Mouse (Mus musculus) cerebellum, postnatal 10 days (tissue): ENCODE measurements at regions not wholly inside any gene's neighbourhood (a gene's known extent, or its start where the extent isn't known, plus 50 kb on each side); places are given as distances from the start of the nearest gene placed in this dataset.

Source experiments
- DNase-seq, 2 experiments: peaks; one replicate each; pipeline ENCODE4 v3.0.0; 2021; ENCODE audit warnings: mixed read lengths in 2 of 2

GRCm38 (mm10) chr2:71644038-71644470 lies 97.5 kb upstream of the Dlx2 start:
- DNase-seq: no peak

GRCm38 (mm10) chr2:71647914-71648497 lies 97.4 kb upstream of the Itga6 start:
- DNase-seq: peak; percentile 53 to 69

GRCm38 (mm10) chr2:71651662-71652061 lies 93.8 kb upstream of the Itga6 start:
- DNase-seq: no peak

- DNase-seq: peak; percentile 84 to 85
Measured at GRCm38 (mm10) chr2:71652261-71652801, 93.1 kb upstream of the Itga6 start.

- no peak for DNase-seq
Measured at GRCm38 (mm10) chr2:71654817-71655503, 90.5 kb upstream of the Itga6 start.

GRCm38 (mm10) chr2:71655504-71656390 lies 89.7 kb upstream of the Itga6 start:
- peak; percentile 46 to 48 for DNase-seq

- DNase-seq: no peak
Measured at GRCm38 (mm10) chr2:71656611-71657244, 88.7 kb upstream of the Itga6 start.

GRCm38 (mm10) chr2:71661438-71661837 lies 84.0 kb upstream of the Itga6 start:
- no peak for DNase-seq

GRCm38 (mm10) chr2:71661986-71662385 lies 83.4 kb upstream of the Itga6 start:
- no peak for DNase-seq

- no peak for DNase-seq
Measured at GRCm38 (mm10) chr2:71663453-71663852, 82.0 kb upstream of the Itga6 start.

GRCm38 (mm10) chr2:71666927-71667326 lies 78.5 kb upstream of the Itga6 start:
- DNase-seq: no peak

GRCm38 (mm10) chr2:71667746-71668145 lies 77.7 kb upstream of the Itga6 start:
- DNase-seq: no peak

GRCm38 (mm10) chr2:71670228-71670790 lies 75.1 kb upstream of the Itga6 start:
- DNase-seq: no peak

GRCm38 (mm10) chr2:71670882-71671281 lies 74.5 kb upstream of the Itga6 start:
- DNase-seq: no peak

- no peak for DNase-seq
Measured at GRCm38 (mm10) chr2:71673087-71673920, 72.1 kb upstream of the Itga6 start.

GRCm38 (mm10) chr2:71680746-71681145 lies 64.7 kb upstream of the Itga6 start:
- no peak for DNase-seq

- DNase-seq: no peak
Measured at GRCm38 (mm10) chr2:71681148-71681547, 64.3 kb upstream of the Itga6 start.

- peak; percentile 59 to 71 for DNase-seq
Measured at GRCm38 (mm10) chr2:71683375-71683774, 62.0 kb upstream of the Itga6 start.

- peak in 1 of 2 experiments; percentile 16 for DNase-seq
Measured at GRCm38 (mm10) chr2:71685239-71685638, 60.2 kb upstream of the Itga6 start.

- DNase-seq: no peak
Measured at GRCm38 (mm10) chr2:71689041-71689440, 56.4 kb upstream of the Itga6 start.
